Mouse (Mus musculus) left cerebral cortex, postnatal 25 days (tissue): ENCODE measurements around the gene Tiam2. TPM values are rescaled to one million over a fixed set of nuclear protein-coding genes. Genes with fewer than 3 reads are reported as not detected.

ENCODE experiments used
- DNase-seq, 2 experiments: peaks; one replicate each; pipeline ENCODE4 v3.0.0; 2022; ENCODE audit warnings: low spot score in 2 of 2, mixed read lengths in 1 of 2
- intact Hi-C: fragments of 180-260 bp; cut with DNase I; formaldehyde crosslinking; loops from one replicate; pipeline ENCODE4 v1.15.1; 2025
- total RNA-seq, 2 experiments: library from RNA; stranded (reverse); gene quantifications; 2 replicates each; pipeline ENCODE4 v1.2.3; 2021

The Tiam2 gene
- total RNA-seq, 2 experiments from 2014 or later = 83.6 to 93.5 TPM

- intact Hi-C loops = no loop called here
- peak in 1 of 2 experiments; percentile 57 for DNase-seq
These were observed 53.6 kb downstream of the Tiam2 start for GRCm38 (mm10) chr17:3379753-3380588.

- intact Hi-C loops = no loop called here
- no peak for DNase-seq
These were observed 59.0 kb downstream of the Tiam2 start for GRCm38 (mm10) chr17:3385391-3385790.

- intact Hi-C loops = no loop called here
- DNase-seq = no peak
These were observed 61.4 kb downstream of the Tiam2 start for GRCm38 (mm10) chr17:3387819-3388218.

- intact Hi-C loops = no loop called here
- no peak for DNase-seq
These were observed 63.4 kb downstream of the Tiam2 start for GRCm38 (mm10) chr17:3389741-3390140.

- intact Hi-C loops = no loop called here
- DNase-seq = peak; percentile 16 to 85
These were observed 67.6 kb downstream of the Tiam2 start for GRCm38 (mm10) chr17:3393981-3394380.

GRCm38 (mm10) chr17:3394985-3395384, 68.6 kb downstream of the Tiam2 start:
- intact Hi-C loops = loop anchor here (5.0 kb wide), 1 partner anchor 48 kb away; no protein-coding TSS in a partner anchor
- no peak for DNase-seq

GRCm38 (mm10) chr17:3396881-3397281, 70.5 kb downstream of the Tiam2 start:
- DNase-seq = peak; percentile 47 to 77
- intact Hi-C loops = loop anchor here (5.0 kb wide), 1 partner anchor 50 kb away; no protein-coding TSS in a partner anchor

GRCm38 (mm10) chr17:3397836-3398235, 71.5 kb downstream of the Tiam2 start:
- no peak for DNase-seq
- intact Hi-C loops = loop anchor here (5.0 kb wide), 1 partner anchor 51 kb away; no protein-coding TSS in a partner anchor

- DNase-seq = no peak
- intact Hi-C loops = no loop called here
These were observed 79.1 kb downstream of the Tiam2 start for GRCm38 (mm10) chr17:3405350-3406073.

GRCm38 (mm10) chr17:3407051-3407450, 80.7 kb downstream of the Tiam2 start:
- DNase-seq = no peak

GRCm38 (mm10) chr17:3410307-3410706, 83.9 kb downstream of the Tiam2 start:
- no peak for DNase-seq
- intact Hi-C loops = no loop called here

More at GRCm38 (mm10) chr17:3407051-3407450, 80.7 kb downstream of the Tiam2 start:
- intact Hi-C loops = no loop called here

GRCm38 (mm10) chr17:3412771-3413170, 86.4 kb downstream of the Tiam2 start:
- no peak for DNase-seq
- intact Hi-C loops = no loop called here

- intact Hi-C loops = no loop called here
- peak; percentile 24 to 35 for DNase-seq
These were observed 89.2 kb downstream of the Tiam2 start for GRCm38 (mm10) chr17:3415580-3415979.

- DNase-seq = no peak
- intact Hi-C loops = no loop called here
These were observed 90.0 kb downstream of the Tiam2 start for GRCm38 (mm10) chr17:3416401-3416800.

- peak; percentile 13 to 62 for DNase-seq
- intact Hi-C loops = no loop called here
These were observed 93.1 kb downstream of the Tiam2 start for GRCm38 (mm10) chr17:3419368-3419928.

- intact Hi-C loops = no loop called here
- DNase-seq = no peak
These were observed 93.8 kb downstream of the Tiam2 start for GRCm38 (mm10) chr17:3420148-3420547.

- intact Hi-C loops = no loop called here
- no peak for DNase-seq
These were observed 97.0 kb downstream of the Tiam2 start for GRCm38 (mm10) chr17:3423416-3423815.

- intact Hi-C loops = no loop called here
- DNase-seq = peak in 1 of 2 experiments; percentile 44
These were observed 102.3 kb downstream of the Tiam2 start for GRCm38 (mm10) chr17:3428659-3429058.

- DNase-seq = no peak
- intact Hi-C loops = no loop called here
These were observed 106.5 kb downstream of the Tiam2 start for GRCm38 (mm10) chr17:3432590-3433498.
